Mouse (Mus musculus) spleen, adult 2 months (tissue): ENCODE data around the gene Papln. TPM values are rescaled to one million over a fixed set of nuclear protein-coding genes. Genes with fewer than 3 reads are reported as not detected.
A peak's percentile ranks its signal among the peaks of the same experiment; 100 is the strongest.

Source experiments
- DNase-seq, 2 experiments: peaks; one replicate each; pipeline versions ENCODE4 v3.0.0 to v3.0.0-alpha.2; 2012 to 2021; ENCODE audit warnings: low spot score in 2 of 2, low read depth in 1 of 2
- H3K27ac ChIP-seq: fragments of 200-500 bp; 2 replicates; pipeline ENCODE4 v1.5.1; 2012; ENCODE audit warnings: low read length, inconsistent platforms; ENCODE audit not compliant: insufficient read depth
- H3K27me3 ChIP-seq: fragments of 200-500 bp; 2 replicates; pipeline ENCODE4 v1.6.1; 2012; ENCODE audit warnings: mild to moderate bottlenecking, moderate library complexity, low read length, inconsistent platforms; ENCODE audit not compliant: control insufficient read depth, insufficient read depth
- H3K36me3 ChIP-seq: fragments of 200-500 bp; 2 replicates; pipeline ENCODE4 v1.6.1; 2012; ENCODE audit warnings: mild to moderate bottlenecking, low read length, inconsistent platforms; ENCODE audit not compliant: control insufficient read depth, insufficient read depth
- H3K4me1 ChIP-seq: fragments of 200-500 bp; 2 replicates; pipeline ENCODE4 v1.6.1; 2011; ENCODE audit warnings: inconsistent platforms; ENCODE audit not compliant: control insufficient read depth, insufficient read depth, insufficient read length
- H3K4me3 ChIP-seq: fragments of 200-500 bp; 2 replicates; pipeline ENCODE4 v1.5.1; 2011; ENCODE audit warnings: mild to moderate bottlenecking, inconsistent platforms; ENCODE audit not compliant: insufficient read depth, insufficient read length; ENCODE audit errors: extremely low read depth
- CTCF ChIP-seq: fragments of 200-500 bp; IDR thresholded peaks from 2 replicates; pipeline ENCODE4 v1.5.1; 2011; ENCODE audit warnings: mild to moderate bottlenecking, inconsistent platforms; ENCODE audit not compliant: insufficient read depth, insufficient read length, insufficient replicate concordance; ENCODE audit errors: extremely low read depth
- POLR2A ChIP-seq: fragments of 200-500 bp; IDR thresholded peaks from 2 replicates; pipeline ENCODE4 v1.6.1; 2011; ENCODE audit warnings: low read depth, low read length, inconsistent platforms
- WGBS: fragments of 180-500 bp; shearing (Covaris S2); methylation state at CpG from one replicate; pipeline ENCODE4 v1.1.7; 2018; 5-methylcytosine and 5-hydroxymethylcytosine counted together
- polyA plus RNA-seq: library from polyadenylated mRNA; depleted of rRNA; stranded (reverse); fragments of >200 nt; gene quantifications from 2 replicates; pipeline ENCODE4 v1.2.3, GENCODE M21; 2012; rRNA removed

Gene Papln
- polyA plus RNA-seq = 1.5 and 1.9 TPM in 2 replicates

DNA sequence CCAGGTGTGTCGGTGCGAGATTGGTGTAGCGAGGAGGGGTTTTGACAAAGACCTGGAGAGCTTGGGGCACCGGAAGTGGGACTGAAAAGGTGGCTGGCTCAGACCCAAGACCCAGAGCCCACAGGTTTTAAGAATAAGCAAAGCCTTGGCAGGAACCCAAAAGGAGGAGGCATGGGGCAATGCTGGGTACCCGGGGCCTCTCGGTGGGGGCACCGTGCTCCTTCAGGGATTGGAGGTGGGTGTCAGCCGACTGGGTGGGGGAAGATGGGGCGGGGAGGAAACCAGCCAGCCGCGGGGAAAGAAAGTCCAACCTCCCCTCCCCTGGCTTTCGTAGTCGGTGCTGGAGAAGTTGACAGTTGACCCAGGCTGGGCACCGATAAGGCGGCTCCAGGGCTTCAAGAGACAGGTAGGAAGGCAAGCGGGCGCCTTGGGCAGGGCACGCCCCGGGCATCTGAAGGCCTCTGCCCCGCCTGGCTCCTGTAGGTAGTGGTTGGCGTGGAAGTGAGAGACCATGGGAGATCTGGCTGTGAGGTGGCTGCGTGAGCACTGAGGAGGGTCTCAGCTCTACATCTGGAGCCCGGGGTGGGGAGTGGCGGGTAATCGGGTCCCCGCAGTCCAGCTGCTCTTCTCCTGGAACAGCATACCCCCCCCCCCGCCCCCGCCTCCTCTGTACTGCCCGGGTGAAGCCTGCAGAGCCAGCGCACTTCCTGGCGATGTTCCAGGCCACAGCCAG, at the start of gene Papln:
TSS of gene Papln (plus strand) at position 324 of the 733 bp plus-strand sequence.
- H3K36me3 ChIP-seq = no peaks in the 10 kb centered on the region
- 3% methylated on average over 31 of the region's 31 CpGs for WGBS
- H3K27ac ChIP-seq = no peak within 1 kb of the TSS
- no peak for DNase-seq
- no peak for TF ChIP-seq CTCF
- peaks cover 5% of the 10 kb centered on the region for H3K27me3 ChIP-seq
- peak within 1 kb of the TSS; percentile 48; the same call in 1 of the 2 replicates for H3K4me3 ChIP-seq
- peaks cover 5% of the 10 kb centered on the region for H3K4me1 ChIP-seq

DNA sequence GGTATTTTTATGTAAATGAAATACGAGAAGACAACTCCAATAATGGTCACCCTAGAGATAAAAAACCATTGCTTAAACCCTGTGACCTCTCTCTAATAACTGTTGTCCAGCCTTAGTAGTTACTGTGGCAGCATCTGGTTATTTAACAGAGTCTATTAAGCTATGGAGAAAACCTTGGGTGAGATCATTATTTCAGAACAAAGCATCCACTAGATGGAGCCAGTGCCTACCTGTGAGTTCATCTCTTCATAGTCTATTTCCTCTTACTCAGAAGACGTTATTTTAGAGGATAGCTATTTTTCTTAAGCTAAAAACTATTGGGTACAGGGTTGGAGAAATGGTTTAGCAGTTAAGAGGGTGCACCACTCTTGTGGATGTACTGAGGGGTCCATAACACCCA, 49.7 kb upstream of the Papln start:
- peaks cover 41% of the 10 kb centered on the region for H3K36me3 ChIP-seq
- whole genome bisulfite sequencing = 49% methylated on average over 2 of the region's 2 CpGs

DNA sequence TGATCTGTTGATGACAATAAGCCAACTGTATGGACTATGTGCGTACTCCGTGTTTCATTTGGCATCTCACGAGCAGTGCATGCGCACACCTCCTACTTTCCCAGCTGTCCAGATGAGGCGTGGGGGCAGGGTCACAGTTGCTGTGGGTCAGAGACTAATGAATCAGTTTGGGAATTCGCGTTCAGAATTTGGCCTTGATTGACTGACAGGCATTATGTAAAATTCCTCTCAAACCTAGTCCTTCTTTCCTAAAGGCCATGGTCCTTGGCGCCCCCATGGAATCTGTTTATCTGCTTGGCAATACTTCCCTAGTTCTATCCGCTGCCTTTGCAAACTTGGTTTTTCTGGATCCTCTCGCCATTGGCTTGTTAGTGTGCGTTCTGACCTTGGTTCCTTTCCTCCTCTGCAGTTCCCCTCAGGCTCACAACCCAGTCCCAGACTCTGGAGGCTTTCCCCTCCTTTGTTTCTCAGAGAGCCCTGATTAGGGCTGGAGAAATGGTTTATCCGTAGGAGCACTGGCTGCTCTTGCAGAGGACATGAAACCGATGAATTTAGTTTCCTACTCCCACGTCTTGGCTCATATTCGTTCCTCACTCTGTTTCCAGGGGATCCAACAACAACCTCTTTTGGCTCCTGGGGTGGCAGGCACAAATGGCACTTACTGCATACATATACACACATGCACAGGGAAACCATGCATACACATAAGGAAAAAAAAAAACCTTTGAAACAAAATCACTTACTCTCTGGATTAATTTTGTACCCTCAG, 46.8 kb upstream of the Papln start:
- Histone ChIP-seq H3K27ac (no peak overlapping the region), H3K36me3 (peaks cover 46% of the 10 kb centered on the region), H3K4me1 (no peaks in the 10 kb centered on the region), H3K4me3 (no peak overlapping the region), H3K27me3 (no peaks in the 10 kb centered on the region)
- no peak for DNase-seq
- WGBS = 88% methylated on average over 15 of the region's 15 CpGs
- TF ChIP-seq POLR2A (no peak), CTCF (no peak)

More for the DNA sequence above, 49.7 kb upstream of the Papln start:
- Histone ChIP-seq H3K4me1 (no peaks in the 10 kb centered on the region), H3K27me3 (no peaks in the 10 kb centered on the region), H3K4me3 (no peak overlapping the region), H3K27ac (no peak overlapping the region)
- peak in 1 of 2 experiments; percentile 19 for DNase-seq
- no peak for TF ChIP-seq CTCF
- TF ChIP-seq POLR2A = no peak

DNA sequence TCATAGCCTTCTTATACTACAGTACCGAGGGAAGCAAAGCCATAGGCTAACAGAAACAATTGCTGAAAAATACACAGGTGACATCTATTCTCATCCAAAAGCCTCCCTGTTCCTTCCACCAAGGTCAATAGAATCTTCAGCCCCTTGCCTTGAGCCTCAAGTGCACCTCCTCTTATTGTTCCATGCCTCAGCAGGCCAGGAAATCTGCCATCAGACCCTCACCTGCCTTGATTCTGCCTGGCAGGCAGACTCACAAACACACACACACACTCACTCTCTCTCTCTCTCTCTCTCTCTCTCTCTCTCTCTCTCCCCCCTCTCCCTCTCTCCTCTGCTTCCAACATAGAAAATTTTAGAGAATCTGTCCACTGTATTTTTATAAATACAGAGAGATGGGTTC, 44.0 kb upstream of the Papln start:
- WGBS = 97% methylated on average over 1 of the region's 1 CpGs

DNA sequence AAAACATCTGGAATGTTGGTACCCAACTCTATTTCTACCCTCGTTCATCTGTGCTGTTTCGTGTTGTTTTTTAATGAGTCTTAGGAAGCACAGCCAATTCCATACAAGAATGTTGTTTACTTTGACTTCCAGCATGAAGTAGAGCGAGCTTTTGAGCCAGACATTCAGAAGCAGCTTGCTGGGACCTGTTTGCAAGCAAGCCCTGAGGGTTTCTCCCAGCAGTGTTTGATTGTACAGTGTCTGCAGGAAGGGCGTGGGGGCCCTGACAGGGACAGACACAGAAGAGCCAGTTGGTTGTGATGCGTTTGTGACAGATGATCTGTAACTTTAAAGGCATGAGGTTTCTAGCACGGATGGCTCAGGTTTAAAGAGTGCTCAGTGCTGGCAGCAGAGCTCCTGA, 42.2 kb upstream of the Papln start:
- no peak for DNase-seq
- Histone ChIP-seq H3K27me3 (no peaks in the 10 kb centered on the region), H3K36me3 (peaks cover 44% of the 10 kb centered on the region), H3K4me3 (no peak overlapping the region), H3K4me1 (no peaks in the 10 kb centered on the region), H3K27ac (no peak overlapping the region)
- TF ChIP-seq CTCF (no peak), POLR2A (no peak)
- WGBS = 90% methylated on average over 6 of the region's 6 CpGs

More for the DNA sequence above, 44.0 kb upstream of the Papln start:
- no peaks in the 10 kb centered on the region for H3K27me3 ChIP-seq
- TF ChIP-seq POLR2A (no peak), CTCF (no peak)
- H3K4me1 ChIP-seq = no peaks in the 10 kb centered on the region
- no peak for DNase-seq
- no peak overlapping the region for H3K27ac ChIP-seq
- no peak overlapping the region for H3K4me3 ChIP-seq
- peaks cover 46% of the 10 kb centered on the region for H3K36me3 ChIP-seq

DNA sequence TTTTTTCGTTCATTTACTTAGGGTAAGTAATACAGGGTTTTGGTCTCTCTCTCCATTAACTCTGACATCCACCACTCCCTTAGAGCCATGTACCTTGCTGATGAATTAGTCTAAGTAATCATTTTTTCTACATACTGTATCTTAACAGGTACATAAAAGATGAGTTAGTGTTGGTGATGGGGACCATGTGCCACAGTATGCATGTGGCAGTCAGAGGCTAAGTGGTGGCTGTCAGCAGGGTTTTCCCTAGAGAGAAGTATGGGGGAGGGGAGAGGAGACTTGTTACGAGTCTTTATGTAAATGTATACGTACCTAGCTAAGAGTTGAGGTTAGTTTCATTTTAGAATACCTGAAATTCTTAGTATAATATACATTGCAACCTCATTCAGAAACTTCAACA, 40.4 kb upstream of the Papln start:
- H3K4me3 ChIP-seq = no peak overlapping the region
- H3K4me1 ChIP-seq = no peaks in the 10 kb centered on the region
- peaks cover 39% of the 10 kb centered on the region for H3K36me3 ChIP-seq
- WGBS = 85% methylated on average over 3 of the region's 3 CpGs
- H3K27ac ChIP-seq = no peak overlapping the region
- H3K27me3 ChIP-seq = no peaks in the 10 kb centered on the region
- no peak for DNase-seq
- TF ChIP-seq POLR2A = no peak
- TF ChIP-seq CTCF = no peak

DNA sequence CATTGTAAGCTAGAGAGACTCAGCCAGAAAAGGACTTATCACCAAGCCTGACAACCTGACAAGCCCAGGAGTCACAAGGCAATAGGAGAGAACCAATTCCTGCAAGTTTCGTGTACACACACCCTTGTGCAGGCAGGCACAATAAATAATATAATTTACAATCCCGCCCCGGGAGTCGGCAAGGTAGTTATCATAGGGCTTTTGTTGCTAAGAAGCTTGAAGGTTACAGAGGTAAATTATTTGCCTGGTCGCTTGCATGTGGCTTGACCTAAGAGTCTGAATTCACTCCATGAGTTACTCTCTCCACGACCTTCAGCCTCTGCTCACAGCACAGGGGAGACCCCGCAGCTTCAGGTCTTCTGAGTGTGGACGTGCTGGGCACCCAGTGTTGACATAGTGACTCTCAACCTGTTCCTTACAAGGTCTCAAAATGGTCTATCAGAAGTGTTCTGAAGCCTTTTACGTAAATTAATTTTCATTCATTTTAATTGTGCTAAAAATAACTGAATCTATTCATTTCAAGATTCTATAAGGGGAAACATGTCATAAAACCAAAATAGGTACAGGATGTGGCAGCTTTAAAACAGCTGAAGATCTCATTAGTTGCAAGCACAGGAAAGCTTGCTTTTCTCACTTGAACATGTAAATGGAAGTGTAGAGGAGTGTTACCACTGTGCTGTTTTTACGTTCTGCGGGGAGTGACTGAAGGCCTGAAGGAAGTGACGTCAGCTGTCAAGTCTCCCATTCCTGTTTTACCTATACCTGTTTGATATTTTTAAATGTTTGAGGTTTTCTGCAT, 36.7 kb upstream of the Papln start:
- Histone ChIP-seq H3K27ac (no peak overlapping the region), H3K4me1 (no peaks in the 10 kb centered on the region), H3K36me3 (peaks cover 58% of the 10 kb centered on the region), H3K4me3 (no peak overlapping the region), H3K27me3 (no peaks in the 10 kb centered on the region)
- WGBS = 87% methylated on average over 12 of the region's 12 CpGs
- TF ChIP-seq CTCF = no peak
- TF ChIP-seq POLR2A = no peak
- no peak for DNase-seq
